Mouse (Mus musculus) embryonic facial prominence, embryonic 10.5 days (tissue): ENCODE measurements around the gene Myh2. TPM values are rescaled to one million over a fixed set of nuclear protein-coding genes. Genes with fewer than 3 reads are reported as not detected.

Experiments used
- DNase-seq: peaks from one replicate; pipeline ENCODE4 v3.0.0-alpha.2; 2017; ENCODE audit warnings: low spot score
- H3K27ac ChIP-seq: fragments of 300-500 bp; sonication (generic); replicated peaks from 2 replicates; pipeline ENCODE4 v1.5.1; 2016; ENCODE audit warnings: mild to moderate bottlenecking
- H3K27me3 ChIP-seq: fragments of 300-500 bp; sonication (generic); replicated peaks from 2 replicates; pipeline ENCODE4 v1.6.1; 2016; ENCODE audit warnings: low read depth, mild to moderate bottlenecking; ENCODE audit not compliant: poor library complexity, severe bottlenecking
- H3K36me3 ChIP-seq: fragments of 300-500 bp; sonication (generic); replicated peaks from 2 replicates; pipeline ENCODE4 v1.6.1; 2016; ENCODE audit warnings: mild to moderate bottlenecking, moderate library complexity
- H3K4me1 ChIP-seq: fragments of 300-500 bp; sonication (generic); 2 replicates; pipeline ENCODE4 v1.6.1; 2016
- H3K4me3 ChIP-seq: fragments of 300-500 bp; sonication (generic); 2 replicates; pipeline ENCODE4 v1.5.1; 2016; ENCODE audit warnings: mild to moderate bottlenecking, moderate library complexity
- H3K9me3 ChIP-seq: fragments of 300-500 bp; sonication (generic); 2 replicates; pipeline ENCODE4 v1.6.1; 2016; ENCODE audit warnings: mild to moderate bottlenecking
- WGBS: fragments of 180-500 bp; shearing (Covaris S2); methylation state at CpG from one replicate; pipeline ENCODE4 v1.1.7; 2016; 5-methylcytosine and 5-hydroxymethylcytosine counted together
- polyA plus RNA-seq: library from polyadenylated mRNA; unstranded; fragments of >200 nt; fragmentation: Nextera tagmentation; extraction: Ambion mirVana; gene quantifications from 2 replicates; pipeline ENCODE4 v1.2.1, GENCODE M21; 2016

The Myh2 gene
- polyA plus RNA-seq, result 0.04 TPM in 1 of 2 replicates, not detected in the other

GRCm38 (mm10) chr11:67170727-67171126 lies at the start of gene Myh2:
Gene Myh2 (plus strand): TSS chr11:67171027.
- no peak for DNase-seq
- Histone ChIP-seq H3K9me3 (no peaks in the 10 kb centered on the region), H3K4me3 (no peak within 1 kb of the TSS), H3K27me3 (no peaks in the 10 kb centered on the region), H3K27ac (no peak within 1 kb of the TSS), H3K4me1 (peaks cover 3% of the 10 kb centered on the region; the same call in 1 of the 2 replicates), H3K36me3 (no peaks in the 10 kb centered on the region)
- WGBS, result 78% methylated on average over 14 of the region's 14 CpGs

GRCm38 (mm10) chr11:67124943-67125342 lies 45.9 kb upstream of the Myh2 start:
- H3K27ac ChIP-seq, result no peak overlapping the region
- no peaks in the 10 kb centered on the region for H3K27me3 ChIP-seq
- peaks cover 13% of the 10 kb centered on the region for H3K4me1 ChIP-seq
- WGBS, result 82% methylated on average over 7 of the region's 7 CpGs
- no peak for DNase-seq
- H3K4me3 ChIP-seq, result no peak overlapping the region
- no peaks in the 10 kb centered on the region for H3K36me3 ChIP-seq
- no peaks in the 10 kb centered on the region for H3K9me3 ChIP-seq

- Histone ChIP-seq H3K9me3 (no peaks in the 10 kb centered on the region), H3K4me3 (no peak overlapping the region), H3K4me1 (peaks cover 9% of the 10 kb centered on the region; the same call in 1 of the 2 replicates), H3K27me3 (no peaks in the 10 kb centered on the region), H3K36me3 (no peaks in the 10 kb centered on the region), H3K27ac (no peak overlapping the region)
- 59% methylated on average over 17 of the region's 17 CpGs for WGBS
- no peak for DNase-seq
Measured at GRCm38 (mm10) chr11:67125361-67125760, 45.5 kb upstream of the Myh2 start.

DNA sequence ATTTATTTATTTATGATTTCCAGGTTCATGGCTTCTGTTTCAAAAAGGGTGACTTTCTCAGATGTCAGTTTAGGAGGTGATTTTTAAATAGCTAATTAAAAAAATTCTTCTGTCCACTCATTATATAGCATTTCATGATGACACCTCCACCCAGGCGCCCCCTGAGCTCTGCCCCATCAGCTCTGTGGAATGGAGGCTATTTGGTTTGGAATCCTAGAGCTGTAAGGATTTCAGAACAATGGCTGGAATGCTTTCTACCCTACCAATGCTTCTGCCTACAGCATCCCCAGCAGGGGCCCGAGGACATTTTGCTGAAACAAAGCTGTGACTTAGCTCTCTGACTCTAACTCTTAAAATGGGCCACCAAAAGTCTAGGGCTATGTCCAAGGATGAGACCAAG lies 37.3 kb upstream of the Myh2 start:
- H3K4me3 ChIP-seq, result no peak overlapping the region
- no peaks in the 10 kb centered on the region for H3K9me3 ChIP-seq
- 80% methylated on average over 2 of the region's 2 CpGs for WGBS
- no peak for DNase-seq
- H3K27me3 ChIP-seq, result no peaks in the 10 kb centered on the region
- no peak overlapping the region for H3K27ac ChIP-seq
- H3K36me3 ChIP-seq, result no peaks in the 10 kb centered on the region
- no peaks in the 10 kb centered on the region for H3K4me1 ChIP-seq

DNA sequence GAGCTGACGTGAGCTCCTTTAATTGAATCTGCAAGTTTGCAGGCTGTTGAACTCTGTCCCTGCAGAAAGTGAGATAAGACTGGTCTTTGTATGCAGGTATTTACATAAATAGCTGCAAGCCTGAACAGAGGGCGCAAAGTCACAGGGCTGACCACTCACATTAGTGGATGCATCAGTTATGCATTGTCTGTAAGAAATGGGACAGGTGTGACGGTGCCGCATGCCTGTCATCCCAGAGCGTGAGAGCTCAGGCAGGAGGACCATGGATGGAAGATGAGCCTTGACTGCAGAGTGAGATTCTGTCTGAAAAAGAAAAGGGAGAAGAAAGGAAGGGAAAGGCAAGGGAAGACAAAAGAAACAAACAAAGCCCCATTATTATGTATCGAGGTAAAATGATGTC lies 36.2 kb upstream of the Myh2 start:
- Histone ChIP-seq H3K36me3 (no peaks in the 10 kb centered on the region), H3K27ac (no peak overlapping the region), H3K9me3 (no peaks in the 10 kb centered on the region), H3K4me1 (0 out of 2 replicates have a peak, but pooled peaks cover under 1% of the 10 kb centered on the region), H3K4me3 (no peak overlapping the region), H3K27me3 (no peaks in the 10 kb centered on the region)
- no peak for DNase-seq
- WGBS, result 76% methylated on average over 6 of the region's 6 CpGs

DNA sequence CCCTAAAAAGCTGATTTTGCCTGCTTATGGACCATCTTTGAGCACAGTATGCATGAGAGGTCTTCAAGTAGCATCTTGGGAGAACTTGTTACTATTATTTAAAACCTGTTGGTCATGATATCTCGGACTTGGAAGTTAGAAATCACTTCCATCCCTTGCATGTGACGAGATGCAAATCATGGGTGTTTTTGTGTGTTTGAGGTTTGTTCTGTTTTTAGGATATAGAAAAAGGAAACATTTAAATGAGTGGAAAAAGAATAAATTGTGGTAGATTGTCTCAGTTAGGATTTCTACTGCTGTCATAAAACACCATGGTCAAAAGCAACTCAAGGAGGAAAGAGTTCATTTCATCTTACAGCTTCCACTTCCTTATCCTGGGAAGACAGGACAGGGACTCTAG lies 35.3 kb upstream of the Myh2 start:
- H3K4me1 ChIP-seq, result 0 out of 2 replicates have a peak, but pooled peaks cover 3% of the 10 kb centered on the region
- H3K27me3 ChIP-seq, result no peaks in the 10 kb centered on the region
- 91% methylated on average over 2 of the region's 2 CpGs for WGBS
- H3K4me3 ChIP-seq, result no peak overlapping the region
- no peaks in the 10 kb centered on the region for H3K36me3 ChIP-seq
- no peaks in the 10 kb centered on the region for H3K9me3 ChIP-seq
- no peak for DNase-seq
- no peak overlapping the region for H3K27ac ChIP-seq

- no peaks in the 10 kb centered on the region for H3K27me3 ChIP-seq
- H3K27ac ChIP-seq, result no peak overlapping the region
- 83% methylated on average over 8 of the region's 8 CpGs for WGBS
- H3K36me3 ChIP-seq, result no peaks in the 10 kb centered on the region
- DNase-seq, result no peak
- no peaks in the 10 kb centered on the region for H3K9me3 ChIP-seq
- no peak overlapping the region for H3K4me3 ChIP-seq
- peaks cover 10% of the 10 kb centered on the region for H3K4me1 ChIP-seq
Measured at GRCm38 (mm10) chr11:67139556-67139955, 31.3 kb upstream of the Myh2 start.

DNA sequence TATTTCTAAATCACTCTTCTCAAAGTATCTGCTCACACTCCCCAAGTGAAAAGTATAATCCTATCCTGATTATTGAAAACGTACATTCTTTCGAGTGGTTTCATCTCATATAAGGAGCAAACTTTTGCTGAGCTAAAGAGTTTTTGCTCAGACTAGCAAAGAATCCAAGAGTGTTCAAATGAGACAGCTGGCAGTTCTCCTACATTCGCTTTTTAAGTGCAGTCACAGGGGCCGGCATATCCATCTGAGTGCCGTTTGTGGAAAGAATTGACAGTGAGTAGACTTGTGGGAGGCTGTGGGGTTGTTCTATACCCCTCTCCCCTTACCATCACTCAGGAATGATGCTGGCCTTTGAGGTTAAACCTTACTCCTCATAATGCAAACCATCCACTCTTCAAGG lies 30.7 kb upstream of the Myh2 start:
- H3K27me3 ChIP-seq, result no peaks in the 10 kb centered on the region
- no peaks in the 10 kb centered on the region for H3K36me3 ChIP-seq
- no peak overlapping the region for H3K4me3 ChIP-seq
- H3K4me1 ChIP-seq, result peaks cover 10% of the 10 kb centered on the region
- no peak overlapping the region for H3K27ac ChIP-seq
- WGBS, result 80% methylated on average over 5 of the region's 5 CpGs
- DNase-seq, result no peak
- H3K9me3 ChIP-seq, result no peaks in the 10 kb centered on the region

DNA sequence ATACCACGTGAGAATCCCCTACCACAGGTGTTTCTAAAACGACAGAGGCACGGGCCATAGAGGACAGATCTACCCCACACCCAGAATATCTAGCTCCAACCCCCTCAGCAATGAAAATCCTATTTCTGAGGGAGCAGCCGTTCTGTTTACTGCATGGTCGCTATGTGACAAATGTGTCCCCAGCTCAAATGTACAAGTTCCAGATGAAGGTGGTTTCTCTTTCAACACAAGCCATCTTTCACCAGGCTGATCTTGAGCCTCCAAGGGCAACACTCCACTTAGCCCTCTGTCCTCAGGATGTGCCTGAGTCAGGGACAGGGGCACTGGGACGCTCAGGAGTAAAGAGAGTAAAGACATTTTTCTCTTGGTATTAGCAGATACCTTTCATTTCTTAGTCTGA lies 29.8 kb upstream of the Myh2 start:
- DNase-seq, result no peak
- Histone ChIP-seq H3K36me3 (no peaks in the 10 kb centered on the region), H3K27ac (no peak overlapping the region), H3K4me1 (peaks cover 10% of the 10 kb centered on the region), H3K4me3 (no peak overlapping the region), H3K9me3 (no peaks in the 10 kb centered on the region), H3K27me3 (no peaks in the 10 kb centered on the region)
- 78% methylated on average over 6 of the region's 6 CpGs for WGBS

DNA sequence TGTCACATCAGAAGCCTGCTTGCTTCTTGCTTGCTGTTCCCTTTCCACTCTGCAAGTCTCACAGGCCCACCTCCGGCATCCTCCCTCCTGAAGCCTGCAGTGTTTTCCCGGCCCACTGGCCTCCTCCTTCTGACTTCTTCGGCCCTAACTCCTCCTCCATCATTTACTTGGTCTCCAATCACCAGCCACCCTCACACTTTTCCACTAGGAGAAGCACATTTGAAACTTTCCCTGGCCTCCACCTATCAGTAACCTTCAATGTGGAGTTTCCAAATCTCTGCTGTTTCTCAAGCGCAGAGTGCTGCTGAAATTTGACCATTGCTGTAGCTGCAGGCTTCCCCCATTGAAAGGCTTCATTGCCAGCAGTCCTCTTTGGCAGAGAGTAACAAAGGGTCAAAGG lies 28.8 kb upstream of the Myh2 start:
- Histone ChIP-seq H3K36me3 (no peaks in the 10 kb centered on the region), H3K4me3 (no peak overlapping the region), H3K27ac (no peak overlapping the region), H3K9me3 (no peaks in the 10 kb centered on the region), H3K4me1 (peaks cover 10% of the 10 kb centered on the region), H3K27me3 (no peaks in the 10 kb centered on the region)
- DNase-seq, result no peak
- 54% methylated on average over 4 of the region's 4 CpGs for WGBS

GRCm38 (mm10) chr11:67143065-67143464 lies 27.8 kb upstream of the Myh2 start:
- 82% methylated on average over 5 of the region's 5 CpGs for WGBS
- no peak overlapping the region for H3K27ac ChIP-seq
- H3K4me1 ChIP-seq, result peaks cover 10% of the 10 kb centered on the region
- H3K9me3 ChIP-seq, result no peaks in the 10 kb centered on the region
- no peak overlapping the region for H3K4me3 ChIP-seq
- H3K27me3 ChIP-seq, result no peaks in the 10 kb centered on the region
- no peak for DNase-seq
- no peaks in the 10 kb centered on the region for H3K36me3 ChIP-seq

DNA sequence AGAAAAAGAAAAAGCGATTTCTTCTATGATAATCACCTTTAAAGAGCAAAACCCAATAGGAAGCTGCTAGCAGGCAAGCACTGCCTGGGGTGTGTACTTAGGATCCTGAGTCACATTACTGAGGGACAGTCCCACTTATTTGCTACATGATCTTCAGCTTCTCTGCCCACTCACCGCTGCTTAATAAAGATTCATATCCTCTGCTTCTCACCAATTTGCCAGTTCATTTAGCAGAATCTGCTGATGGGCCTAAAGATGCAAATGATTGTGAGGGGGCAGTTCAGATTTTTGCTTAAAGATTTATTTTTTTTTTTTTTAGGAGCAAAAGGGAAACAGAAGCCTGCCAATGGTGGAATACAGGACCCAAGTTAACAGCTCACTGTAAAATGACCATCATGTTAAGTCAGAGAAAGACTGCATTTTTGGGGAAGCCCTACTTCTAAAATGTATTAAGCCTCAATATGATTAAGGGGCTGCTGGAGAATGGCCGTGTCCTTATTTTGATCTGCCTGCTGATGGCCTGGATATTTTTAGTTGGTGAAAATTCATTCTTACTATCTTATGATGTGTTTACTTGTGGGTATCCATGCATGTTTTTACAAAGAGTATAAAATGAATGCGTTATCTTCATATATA lies 26.8 kb upstream of the Myh2 start:
- no peak for DNase-seq
- H3K27ac ChIP-seq, result no peak overlapping the region
- H3K4me3 ChIP-seq, result no peak overlapping the region
- no peaks in the 10 kb centered on the region for H3K9me3 ChIP-seq
- no peaks in the 10 kb centered on the region for H3K36me3 ChIP-seq
- H3K27me3 ChIP-seq, result no peaks in the 10 kb centered on the region
- 89% methylated on average over 4 of the region's 4 CpGs for whole genome bisulfite sequencing
- H3K4me1 ChIP-seq, result peaks cover 10% of the 10 kb centered on the region

GRCm38 (mm10) chr11:67144559-67145265 lies 26.1 kb upstream of the Myh2 start:
- H3K27ac ChIP-seq, result no peak overlapping the region
- DNase-seq, result no peak
- 69% methylated on average over 6 of the region's 6 CpGs for WGBS
- H3K9me3 ChIP-seq, result no peaks in the 10 kb centered on the region
- no peaks in the 10 kb centered on the region for H3K36me3 ChIP-seq
- peaks cover 10% of the 10 kb centered on the region for H3K4me1 ChIP-seq
- H3K4me3 ChIP-seq, result no peak overlapping the region
- no peaks in the 10 kb centered on the region for H3K27me3 ChIP-seq
